Mouse (Mus musculus) A20 (cell line): ENCODE results near the gene Rab31.
"Not testable (repeated sequence)": the region's sequence is repeated elsewhere in the genome, so short reads cannot be mapped to it uniquely, and the experiment has no call there.

Experiments
- DNase-seq: peaks from one replicate; pipeline ENCODE4 v3.0.0-alpha.2; 2011; ENCODE audit warnings: low read depth, low spot score

The Rab31 gene

DNA sequence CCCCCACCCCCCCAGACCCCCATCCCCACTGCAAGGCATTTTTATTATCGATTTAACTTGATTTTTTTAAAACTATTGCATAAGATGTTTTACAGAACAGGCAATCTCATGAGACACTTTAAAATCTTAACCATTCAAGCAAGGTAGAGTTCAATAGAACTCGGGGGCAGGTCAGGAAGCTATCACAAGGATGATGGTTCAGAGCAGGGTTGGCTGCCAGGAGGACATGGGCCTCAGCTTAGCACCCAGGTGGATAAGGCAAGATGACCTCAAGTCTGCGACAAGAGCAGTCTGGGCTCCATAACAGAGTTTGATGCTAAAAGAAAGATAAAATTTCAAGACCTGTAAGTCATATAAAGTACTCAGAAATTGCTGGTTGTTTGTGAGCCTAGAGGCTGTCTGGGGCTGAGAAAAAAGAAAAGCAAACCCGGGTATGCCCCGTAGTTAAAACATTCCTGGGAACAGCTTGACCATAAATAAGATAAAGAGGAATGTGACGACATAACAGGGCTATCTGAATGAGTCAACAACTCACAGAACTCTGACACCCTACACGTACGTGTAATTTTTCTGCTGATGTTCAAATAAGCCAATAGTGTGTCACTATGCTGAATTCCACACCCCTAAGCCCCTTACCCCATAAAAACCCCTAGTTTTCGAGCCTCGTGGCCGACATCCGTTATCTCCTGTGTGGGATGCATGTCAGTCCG is 143.6 kb downstream of the Rab31 start:
- DNase-seq: not testable (repeated sequence)

DNA sequence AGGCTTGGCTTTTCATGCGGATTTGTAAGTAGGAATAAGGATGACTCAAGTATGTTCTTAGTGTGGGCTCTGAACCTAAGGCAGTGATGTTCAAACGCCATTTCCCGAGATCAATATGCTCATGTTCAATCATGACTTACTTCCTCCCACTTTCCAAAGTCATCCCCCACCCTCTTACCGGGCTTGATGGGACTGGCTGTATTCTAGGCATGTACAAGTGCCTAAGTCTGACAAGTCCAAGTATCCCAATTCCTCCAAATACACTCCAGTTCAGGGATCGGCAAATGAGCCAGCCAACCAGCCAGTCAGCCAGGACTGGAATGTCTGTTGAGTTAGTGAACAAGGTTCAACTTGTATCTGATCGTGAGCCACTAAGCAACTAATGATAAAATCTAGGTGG is 146.3 kb downstream of the Rab31 start:
- no peak for DNase-seq

- DNase-seq: no peak
Observed at GRCm38 (mm10) chr17:65625563-65625962, 147.0 kb downstream of the Rab31 start.

- DNase-seq: no peak
Observed at GRCm38 (mm10) chr17:65623130-65623529, 149.4 kb downstream of the Rab31 start.

DNA sequence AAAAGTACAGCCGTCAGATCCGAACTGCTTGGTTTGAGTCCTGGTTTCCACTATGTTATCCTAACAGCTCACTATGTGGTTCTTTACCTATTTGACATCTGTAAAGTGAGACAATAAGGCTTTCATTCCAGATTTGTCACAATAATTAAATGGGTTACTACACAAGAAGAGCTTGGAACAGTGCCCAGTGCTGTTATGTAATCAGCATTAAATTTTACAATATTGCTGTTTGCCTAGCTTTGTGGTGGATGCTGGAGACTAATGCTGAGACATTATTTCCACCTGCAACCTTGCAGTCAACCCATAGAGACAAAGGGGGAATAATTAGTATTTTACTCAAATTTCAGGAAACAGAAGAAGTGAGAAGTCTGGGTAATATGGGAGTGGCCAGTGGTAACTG is 154.1 kb downstream of the Rab31 start:
- no peak for DNase-seq

GRCm38 (mm10) chr17:65615678-65616077 is 156.9 kb downstream of the Rab31 start:
- no peak for DNase-seq

- no peak for DNase-seq
Observed at GRCm38 (mm10) chr17:65614431-65614830, 158.1 kb downstream of the Rab31 start.

- DNase-seq: peak; percentile 99
Observed at GRCm38 (mm10) chr17:65613463-65614412, 158.8 kb downstream of the Rab31 start, which contains the start of gene Vapa. TSS of gene Vapa (minus strand) at chr17:65613555.

- no peak for DNase-seq
Observed at GRCm38 (mm10) chr17:65613142-65613462, 159.4 kb downstream of the Rab31 start.

DNA sequence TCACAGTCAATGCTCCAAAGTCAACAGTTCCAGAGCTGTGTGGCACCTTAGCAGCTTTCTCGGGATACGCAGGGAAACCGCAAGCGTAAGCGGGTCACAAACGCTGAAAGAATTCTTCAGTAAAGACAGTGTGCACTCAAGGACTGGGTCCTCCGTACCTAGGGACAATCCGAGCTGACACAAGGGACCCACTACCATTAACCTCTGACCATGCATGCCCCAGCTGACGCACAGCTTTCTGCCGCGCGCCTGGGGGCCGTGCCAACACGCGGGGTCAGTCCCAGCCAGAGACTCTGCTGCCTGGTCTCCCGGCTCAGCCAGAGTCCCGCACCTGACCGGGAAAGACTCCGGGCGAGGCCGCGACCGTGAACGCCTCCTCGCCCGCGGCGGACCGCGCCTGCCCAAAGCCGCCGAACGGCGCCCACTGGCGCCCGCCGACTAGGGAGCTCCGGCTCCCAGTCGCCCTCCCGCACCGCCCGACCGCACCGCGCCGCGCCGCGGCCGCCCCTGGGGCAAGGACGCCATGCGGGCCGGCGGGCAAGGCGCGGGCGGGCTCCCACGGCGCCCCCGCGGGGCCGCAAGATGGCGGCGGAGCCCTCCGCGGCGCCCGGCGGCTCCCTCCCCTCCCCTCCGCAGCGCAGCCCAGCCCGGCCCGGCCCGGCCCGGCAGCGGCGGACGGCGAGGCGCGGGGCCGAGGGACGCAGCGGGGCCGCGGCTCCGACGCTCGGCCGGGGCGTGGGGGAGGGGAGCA is 160.0 kb downstream of the Rab31 start:
- DNase-seq: peak; percentile 57

- peak; percentile 53 for DNase-seq
Observed at GRCm38 (mm10) chr17:65611721-65612120, 160.8 kb downstream of the Rab31 start.

DNA sequence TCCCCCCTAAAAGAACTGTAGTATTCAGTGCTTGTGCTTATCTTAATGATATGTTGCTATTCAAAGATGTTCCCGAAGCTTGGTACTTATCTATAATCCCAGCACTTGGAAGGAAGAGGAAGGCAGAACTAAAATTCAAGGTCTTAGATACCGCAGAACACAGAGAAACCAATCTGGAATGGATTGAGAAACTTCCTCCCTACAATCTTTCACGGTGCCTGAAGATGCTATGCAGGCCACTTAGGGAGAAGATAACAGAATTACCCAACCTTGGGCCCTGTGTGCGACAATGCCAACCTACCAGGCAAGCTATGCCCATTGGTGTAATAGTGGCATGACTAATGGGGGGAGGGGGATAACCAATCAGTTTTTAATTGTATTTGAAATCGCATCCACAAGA is 163.8 kb downstream of the Rab31 start:
- DNase-seq: no peak

GRCm38 (mm10) chr17:65608312-65608687 is 164.3 kb downstream of the Rab31 start:
- no peak for DNase-seq

GRCm38 (mm10) chr17:65607574-65608311 is 164.8 kb downstream of the Rab31 start:
- DNase-seq: no peak

DNA sequence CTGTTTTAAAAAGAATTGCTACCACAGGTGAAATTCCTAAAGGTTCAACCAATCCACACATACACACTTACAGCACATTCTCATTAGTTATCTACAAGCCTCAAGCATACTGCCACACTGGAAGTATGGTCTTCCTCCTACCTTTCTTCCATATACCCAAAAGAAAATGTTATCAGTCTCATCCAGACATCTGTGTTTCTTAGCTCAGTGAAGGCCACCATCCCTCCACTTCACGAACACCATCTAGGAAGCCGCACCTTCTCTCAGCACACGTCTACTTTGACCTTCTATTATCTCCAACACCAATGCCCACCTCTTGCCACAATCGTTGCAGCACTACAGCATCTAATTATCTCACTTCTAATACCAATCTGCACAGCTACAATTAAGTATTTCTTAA is 166.5 kb downstream of the Rab31 start:
- no peak for DNase-seq

GRCm38 (mm10) chr17:65604892-65605291 is 167.7 kb downstream of the Rab31 start:
- DNase-seq: no peak

GRCm38 (mm10) chr17:65604315-65604714 is 168.2 kb downstream of the Rab31 start:
- DNase-seq: no peak
